Mouse (Mus musculus): ENCODE measurements around the gene Olfr1396. TPM values are rescaled to one million over a fixed set of nuclear protein-coding genes. Genes with fewer than 3 reads are reported as not detected.

Gene Olfr1396
- polyA plus RNA-seq, 1 experiment from 2014 or later = 0.46 TPM

DNA sequence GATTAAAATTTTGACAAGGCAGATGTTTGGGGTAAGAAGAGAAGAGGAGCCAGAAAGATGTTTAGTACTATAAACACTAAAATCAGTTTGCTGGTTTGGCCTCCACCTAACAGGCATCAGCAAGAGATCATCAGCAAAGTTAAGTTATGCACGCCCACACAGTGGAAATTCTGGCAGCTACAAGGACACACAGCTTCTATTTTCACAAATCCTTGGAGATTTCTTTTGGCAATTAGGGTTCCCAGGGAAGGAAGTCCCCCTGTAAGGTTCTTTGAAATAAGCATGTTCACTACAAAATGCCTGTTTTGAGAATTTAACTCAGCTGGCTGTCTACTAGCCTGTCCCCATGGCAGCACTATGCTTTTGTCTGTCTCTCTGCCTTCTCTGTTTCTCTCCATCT, 3.7 kb downstream of the Olfr1396 start:
- Histone ChIP-seq H3K36me3 (ENCODE audit: control insufficient read depth, insufficient read depth, low read length) (no peaks in the 10 kb centered on the region), H3K9me3 (ENCODE audit: control insufficient read depth, low read length) (no peaks in the 10 kb centered on the region), H3K27me3 (replicated peaks; ENCODE audit: control insufficient read depth, insufficient read depth, low read length) (no peaks in the 10 kb centered on the region), H3K4me2 (ENCODE audit: low read depth, low read length) (no peak overlapping the region), H3K4me3 (ENCODE audit: low read depth, low read length) (no peak overlapping the region), H3K27ac (replicated peaks; ENCODE audit: low read depth, low read length) (no peak overlapping the region), H3K4me1 (ENCODE audit: control insufficient read depth, insufficient read depth, low read length) (no peaks in the 10 kb centered on the region), H3K9ac (ENCODE audit: low read depth, low read length) (no peak overlapping the region)
- ATAC-seq (ENCODE audit: low read depth) (no peak), DNase-seq (ENCODE audit: low spot score) (no peak)
- 48% methylated on average over 1 of the region's 1 CpGs for WGBS

DNA sequence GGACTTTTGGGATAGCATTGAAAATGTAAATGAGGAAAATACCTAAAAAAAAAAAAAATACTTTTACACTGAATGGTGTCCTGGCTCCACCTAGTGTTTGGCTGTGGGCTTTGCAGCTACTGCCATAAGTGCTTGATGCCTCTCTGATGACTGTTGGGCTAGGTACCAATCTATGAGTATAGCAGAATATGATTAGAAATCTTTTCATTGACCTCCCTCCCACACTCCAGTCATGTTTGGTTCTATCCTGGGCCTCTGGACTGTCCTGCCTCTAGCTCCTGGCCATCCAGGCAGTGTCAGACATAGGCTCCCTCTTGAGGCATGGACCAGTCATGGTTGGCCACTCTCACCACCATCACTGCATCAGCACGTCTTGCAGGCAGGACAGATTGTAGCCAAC, 5.8 kb downstream of the Olfr1396 start:
- Histone ChIP-seq H3K9ac (ENCODE audit: low read depth, low read length) (no peak overlapping the region), H3K4me3 (ENCODE audit: low read depth, low read length) (no peak overlapping the region), H3K27ac (replicated peaks; ENCODE audit: low read depth, low read length) (no peak overlapping the region), H3K36me3 (ENCODE audit: control insufficient read depth, insufficient read depth, low read length) (no peaks in the 10 kb centered on the region), H3K27me3 (replicated peaks; ENCODE audit: control insufficient read depth, insufficient read depth, low read length) (no peaks in the 10 kb centered on the region), H3K4me1 (ENCODE audit: control insufficient read depth, insufficient read depth, low read length) (no peaks in the 10 kb centered on the region), H3K9me3 (ENCODE audit: control insufficient read depth, low read length) (no peaks in the 10 kb centered on the region), H3K4me2 (ENCODE audit: low read depth, low read length) (no peak overlapping the region)
- WGBS = 30% methylated on average over 1 of the region's 1 CpGs
- DNase-seq (ENCODE audit: low spot score) = no peak
- no peak for ATAC-seq (ENCODE audit: low read depth)

DNA sequence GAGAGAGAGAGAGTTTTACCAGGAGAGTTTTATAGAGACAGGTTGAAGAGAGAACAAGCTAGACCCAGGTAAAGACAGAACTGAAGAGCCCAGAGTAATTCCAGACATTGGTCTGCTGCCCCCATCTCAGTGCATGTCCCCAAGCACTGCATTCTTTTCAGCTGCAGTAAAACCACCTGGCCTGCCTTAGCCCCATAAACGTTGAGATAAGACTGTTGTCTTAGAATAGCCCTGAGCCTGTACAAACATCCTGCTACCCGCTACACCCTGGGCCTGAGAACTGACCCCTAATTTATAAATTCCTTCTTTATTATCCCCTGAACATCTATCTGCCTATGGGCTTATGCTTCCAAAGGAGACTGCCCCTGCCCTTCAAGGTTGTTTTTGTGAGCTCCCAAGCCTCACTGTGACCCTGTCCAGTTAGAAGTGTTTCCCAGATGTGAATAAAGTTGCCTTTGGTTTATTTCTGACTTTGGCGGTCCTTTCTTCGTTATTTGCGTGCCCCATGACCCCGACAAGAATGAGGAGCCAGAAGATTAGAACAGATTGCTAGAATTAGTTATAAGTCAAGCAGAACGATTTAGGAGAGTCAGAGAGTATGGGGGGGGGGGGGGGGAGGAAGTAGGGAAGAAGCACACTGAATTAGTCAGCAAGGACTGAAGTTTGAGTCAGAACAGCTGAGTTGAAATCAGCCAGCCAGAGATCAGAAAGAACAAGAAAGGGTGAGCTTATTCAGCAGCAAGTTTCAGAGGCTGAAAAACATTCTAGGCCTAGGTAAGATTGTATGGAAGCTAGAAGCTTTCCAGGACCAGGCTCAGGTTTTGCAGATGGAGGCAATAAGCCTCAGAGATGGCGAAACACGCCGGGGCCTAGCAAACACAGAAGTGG, 6.8 kb downstream of the Olfr1396 start:
- no peaks in the 10 kb centered on the region for H3K36me3 ChIP-seq (ENCODE audit: control insufficient read depth, insufficient read depth, low read length)
- no peak overlapping the region for H3K27ac ChIP-seq (replicated peaks; ENCODE audit: low read depth, low read length)
- no peaks in the 10 kb centered on the region for H3K9me3 ChIP-seq (ENCODE audit: control insufficient read depth, low read length)
- DNase-seq (ENCODE audit: low spot score) = no peak
- H3K4me1 ChIP-seq (ENCODE audit: control insufficient read depth, insufficient read depth, low read length) = no peaks in the 10 kb centered on the region
- H3K4me2 ChIP-seq (ENCODE audit: low read depth, low read length) = no peak overlapping the region
- no peaks in the 10 kb centered on the region for H3K27me3 ChIP-seq (replicated peaks; ENCODE audit: control insufficient read depth, insufficient read depth, low read length)
- WGBS = 55% methylated on average over 10 of the region's 10 CpGs
- no peak for ATAC-seq (ENCODE audit: low read depth)
- no peak overlapping the region for H3K9ac ChIP-seq (ENCODE audit: low read depth, low read length)
- H3K4me3 ChIP-seq (ENCODE audit: low read depth, low read length) = no peak overlapping the region

DNA sequence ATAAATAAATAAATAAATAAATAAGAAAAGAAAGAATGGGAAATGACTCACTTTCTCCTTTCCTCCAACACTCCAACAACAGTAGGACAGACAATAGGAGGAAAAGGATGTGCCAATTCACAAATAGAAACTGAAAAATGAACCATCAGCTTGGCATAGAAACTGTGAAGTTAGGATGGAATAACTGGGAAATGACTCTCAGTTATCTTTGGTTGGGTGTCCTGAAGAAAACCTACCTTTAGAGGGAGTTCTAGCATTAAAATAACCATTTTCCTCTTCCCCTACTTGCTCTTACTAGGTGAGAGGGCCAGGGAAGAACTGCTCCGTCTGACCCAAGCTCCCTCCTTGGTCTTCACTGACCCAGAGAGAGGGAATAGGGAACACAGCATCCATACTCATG, 8.9 kb downstream of the Olfr1396 start:
- 71% methylated on average over 1 of the region's 1 CpGs for WGBS
- Histone ChIP-seq H3K4me3 (ENCODE audit: low read depth, low read length) (no peak overlapping the region), H3K27me3 (replicated peaks; ENCODE audit: control insufficient read depth, insufficient read depth, low read length) (no peaks in the 10 kb centered on the region), H3K36me3 (ENCODE audit: control insufficient read depth, insufficient read depth, low read length) (no peaks in the 10 kb centered on the region), H3K27ac (replicated peaks; ENCODE audit: low read depth, low read length) (no peak overlapping the region), H3K4me2 (ENCODE audit: low read depth, low read length) (no peak overlapping the region), H3K4me1 (ENCODE audit: control insufficient read depth, insufficient read depth, low read length) (no peaks in the 10 kb centered on the region), H3K9me3 (ENCODE audit: control insufficient read depth, low read length) (no peaks in the 10 kb centered on the region), H3K9ac (ENCODE audit: low read depth, low read length) (no peak overlapping the region)
- no peak for DNase-seq (ENCODE audit: low spot score)
- ATAC-seq (ENCODE audit: low read depth) = no peak

DNA sequence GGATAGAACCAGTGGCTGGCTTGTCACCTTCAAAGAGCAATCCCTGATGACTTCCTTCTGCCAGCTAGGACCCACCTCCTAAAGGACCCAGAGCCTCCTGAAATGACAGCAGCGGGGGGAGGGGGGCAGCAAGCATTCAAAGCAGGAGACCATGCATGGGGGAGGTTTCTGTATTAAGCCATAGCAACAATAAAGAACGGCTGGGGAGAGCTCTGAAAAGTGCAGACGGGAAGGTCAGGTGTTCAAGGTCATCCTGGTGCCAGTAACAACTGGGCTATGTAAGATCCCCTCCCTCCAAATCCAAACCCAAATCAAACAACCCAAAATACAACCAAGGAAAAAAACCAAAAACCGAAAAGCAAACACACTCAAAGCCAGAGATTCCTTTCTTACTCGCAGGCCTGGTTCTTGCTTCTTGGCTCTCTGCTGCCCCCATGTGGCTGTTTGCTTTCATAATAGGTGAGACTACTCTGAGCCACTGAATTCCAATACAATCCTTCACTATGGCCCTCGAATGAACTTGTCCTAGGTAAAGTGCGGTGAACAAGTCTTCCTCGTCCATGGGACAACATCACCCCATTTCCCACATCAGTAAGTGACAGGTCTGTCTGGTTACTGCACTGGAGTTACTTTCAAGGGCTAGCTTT, 11.5 kb downstream of the Olfr1396 start:
- Histone ChIP-seq H3K27ac (replicated peaks; ENCODE audit: low read depth, low read length) (no peak overlapping the region), H3K27me3 (replicated peaks; ENCODE audit: control insufficient read depth, insufficient read depth, low read length) (no peaks in the 10 kb centered on the region), H3K4me3 (ENCODE audit: low read depth, low read length) (no peak overlapping the region), H3K9ac (ENCODE audit: low read depth, low read length) (no peak overlapping the region), H3K4me1 (ENCODE audit: control insufficient read depth, insufficient read depth, low read length) (no peaks in the 10 kb centered on the region), H3K4me2 (ENCODE audit: low read depth, low read length) (no peak overlapping the region), H3K36me3 (ENCODE audit: control insufficient read depth, insufficient read depth, low read length) (no peaks in the 10 kb centered on the region), H3K9me3 (ENCODE audit: control insufficient read depth, low read length) (no peaks in the 10 kb centered on the region)
- DNase-seq (ENCODE audit: low spot score) (peak; percentile 89), ATAC-seq (ENCODE audit: low read depth) (peak; percentile 65; the same call in 1 of the 2 replicates)
- 14% methylated on average over 8 of the region's 8 CpGs for WGBS

DNA sequence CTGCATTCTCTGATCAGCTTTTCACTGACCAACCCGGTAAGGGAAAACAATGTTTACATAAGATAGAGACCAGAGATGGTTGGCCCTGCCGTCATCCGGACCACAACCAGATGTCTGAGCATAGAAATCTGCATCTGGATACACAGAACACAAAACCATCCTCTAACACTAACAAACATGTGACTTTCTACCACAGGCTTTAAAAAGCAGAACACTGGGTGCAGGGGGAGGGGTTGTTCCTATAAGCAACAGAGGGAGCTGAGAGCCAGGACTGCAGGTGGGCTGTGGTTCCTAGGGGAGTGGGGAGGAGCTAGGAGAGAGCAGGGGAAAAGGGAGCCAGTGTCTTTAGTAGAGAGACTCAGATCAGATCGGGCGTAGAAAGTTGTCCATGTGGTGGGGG, 13.2 kb downstream of the Olfr1396 start:
- no peaks in the 10 kb centered on the region for H3K36me3 ChIP-seq (ENCODE audit: control insufficient read depth, insufficient read depth, low read length)
- 40% methylated on average over 5 of the region's 5 CpGs for WGBS

DNA sequence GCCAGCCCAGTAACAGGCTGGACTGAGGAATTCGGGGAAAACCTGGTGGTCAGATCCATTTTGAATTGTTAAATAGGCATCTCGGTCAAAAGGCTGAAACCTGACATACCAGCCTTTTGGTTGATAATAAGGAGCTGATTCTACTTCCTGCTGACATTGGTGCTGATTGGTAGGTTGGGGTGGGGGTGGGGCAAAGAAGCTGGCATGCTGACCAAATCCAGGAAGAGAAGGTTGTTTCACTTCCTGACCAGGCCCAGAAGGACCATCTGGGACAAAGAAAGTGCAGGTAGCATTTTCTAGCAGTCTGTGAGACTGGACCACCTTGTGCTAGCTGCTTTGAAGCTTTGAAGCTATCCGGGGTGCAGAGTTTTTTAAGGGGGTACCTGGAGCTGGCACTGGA, 14.3 kb downstream of the Olfr1396 start:
- ATAC-seq (ENCODE audit: low read depth) (no peak), DNase-seq (ENCODE audit: low spot score) (no peak)
- Histone ChIP-seq H3K4me1 (ENCODE audit: control insufficient read depth, insufficient read depth, low read length) (no peaks in the 10 kb centered on the region), H3K4me3 (ENCODE audit: low read depth, low read length) (no peak overlapping the region), H3K27ac (replicated peaks; ENCODE audit: low read depth, low read length) (no peak overlapping the region), H3K9me3 (ENCODE audit: control insufficient read depth, low read length) (no peaks in the 10 kb centered on the region), H3K4me2 (ENCODE audit: low read depth, low read length) (no peak overlapping the region), H3K36me3 (ENCODE audit: control insufficient read depth, insufficient read depth, low read length) (no peaks in the 10 kb centered on the region), H3K9ac (ENCODE audit: low read depth, low read length) (no peak overlapping the region), H3K27me3 (replicated peaks; ENCODE audit: control insufficient read depth, insufficient read depth, low read length) (no peaks in the 10 kb centered on the region)
- 79% methylated on average over 3 of the region's 3 CpGs for WGBS

More for the DNA sequence above, 13.2 kb downstream of the Olfr1396 start:
- no peaks in the 10 kb centered on the region for H3K9me3 ChIP-seq (ENCODE audit: control insufficient read depth, low read length)
- H3K4me2 ChIP-seq (ENCODE audit: low read depth, low read length) = no peak overlapping the region
- H3K27ac ChIP-seq (replicated peaks; ENCODE audit: low read depth, low read length) = no peak overlapping the region
- H3K4me3 ChIP-seq (ENCODE audit: low read depth, low read length) = no peak overlapping the region
- no peaks in the 10 kb centered on the region for H3K27me3 ChIP-seq (replicated peaks; ENCODE audit: control insufficient read depth, insufficient read depth, low read length)
- DNase-seq (ENCODE audit: low spot score) (no peak), ATAC-seq (ENCODE audit: low read depth) (no peak)
- no peak overlapping the region for H3K9ac ChIP-seq (ENCODE audit: low read depth, low read length)
- no peaks in the 10 kb centered on the region for H3K4me1 ChIP-seq (ENCODE audit: control insufficient read depth, insufficient read depth, low read length)

DNA sequence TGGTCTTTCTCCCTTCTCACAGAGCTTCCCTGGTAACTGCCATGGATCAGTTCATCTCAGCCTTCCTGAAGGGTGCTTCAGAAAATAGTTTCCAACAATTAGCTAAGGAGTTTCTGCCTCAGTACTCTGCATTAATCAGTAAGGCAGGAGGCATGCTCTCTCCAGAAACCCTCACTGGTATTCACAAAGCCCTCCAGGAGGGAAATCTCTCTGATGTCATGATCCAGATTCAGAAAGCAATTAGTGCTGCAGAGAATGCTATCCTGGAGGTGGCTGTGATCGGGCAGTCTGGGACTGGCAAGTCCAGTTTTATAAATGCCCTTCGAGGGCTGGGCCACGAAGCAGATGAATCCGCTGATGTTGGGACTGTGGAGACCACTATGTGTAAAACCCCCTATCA, 19.3 kb downstream of the Olfr1396 start:
- Histone ChIP-seq H3K36me3 (ENCODE audit: control insufficient read depth, insufficient read depth, low read length) (no peaks in the 10 kb centered on the region), H3K27ac (replicated peaks; ENCODE audit: low read depth, low read length) (no peak overlapping the region), H3K4me3 (ENCODE audit: low read depth, low read length) (no peak overlapping the region), H3K4me2 (ENCODE audit: low read depth, low read length) (no peak overlapping the region), H3K9me3 (ENCODE audit: control insufficient read depth, low read length) (no peaks in the 10 kb centered on the region), H3K9ac (ENCODE audit: low read depth, low read length) (no peak overlapping the region), H3K4me1 (ENCODE audit: control insufficient read depth, insufficient read depth, low read length) (no peaks in the 10 kb centered on the region), H3K27me3 (replicated peaks; ENCODE audit: control insufficient read depth, insufficient read depth, low read length) (no peaks in the 10 kb centered on the region)
- whole genome bisulfite sequencing = 92% methylated on average over 4 of the region's 4 CpGs
- no peak for ATAC-seq (ENCODE audit: low read depth)
- no peak for DNase-seq (ENCODE audit: low spot score)
